Mouse (Mus musculus) embryonic fibroblast, embryonic 13.5 days (primary cell): ENCODE measurements around the gene Thbs4.

Source experiments
- CTCF ChIP-seq: IDR thresholded peaks from 2 replicates; pipeline ENCODE4 v1.5.1; 2011; ENCODE audit warnings: mild to moderate bottlenecking, control low read depth, low read length, moderate library complexity, borderline replicate concordance; ENCODE audit not compliant: insufficient read depth
- POLR2A ChIP-seq: IDR thresholded peaks from 2 replicates; pipeline ENCODE4 v1.6.1; 2011; ENCODE audit warnings: low read depth, mild to moderate bottlenecking, control low read depth, low read length, moderate library complexity

GRCm38 (mm10) chr13:92778642-92779041 lies 16.0 kb downstream of the Thbs4 start:
- TF ChIP-seq POLR2A (no peak), CTCF (no peak)
